Mouse (Mus musculus) hindbrain, embryonic 12.5 days (tissue): ENCODE measurements around the gene Kcne3. TPM values are rescaled to one million over a fixed set of nuclear protein-coding genes. Genes with fewer than 3 reads are reported as not detected.

Experiments used
- ATAC-seq: fragments of 200-750 bp; cut with Nextera tagmentation; 2 replicates; pipeline ENCODE4 v1.8.0; 2017; ENCODE audit warnings: moderate TSS enrichment; ENCODE audit not compliant: low FRiP score
- H3K27ac ChIP-seq: fragments of 300-500 bp; sonication (generic); 2 replicates; pipeline ENCODE4 v1.5.1; 2016; ENCODE audit warnings: mild to moderate bottlenecking
- H3K27me3 ChIP-seq: fragments of 300-500 bp; sonication (generic); 2 replicates; pipeline ENCODE4 v1.6.1; 2016; ENCODE audit warnings: mild to moderate bottlenecking
- H3K36me3 ChIP-seq: fragments of 300-500 bp; sonication (generic); 2 replicates; pipeline ENCODE4 v1.6.1; 2016; ENCODE audit warnings: mild to moderate bottlenecking
- H3K4me1 ChIP-seq: fragments of 300-500 bp; sonication (generic); 2 replicates; pipeline ENCODE4 v1.6.1; 2016
- H3K4me2 ChIP-seq: fragments of 300-500 bp; sonication (generic); replicated peaks from 2 replicates; pipeline ENCODE4 v1.6.1; 2016; ENCODE audit warnings: mild to moderate bottlenecking
- H3K4me3 ChIP-seq: fragments of 300-500 bp; sonication (generic); 2 replicates; pipeline ENCODE4 v1.5.1; 2016; ENCODE audit warnings: mild to moderate bottlenecking
- H3K9ac ChIP-seq: fragments of 300-500 bp; sonication (generic); 2 replicates; pipeline ENCODE4 v1.6.1; 2016; ENCODE audit warnings: mild to moderate bottlenecking, moderate library complexity
- H3K9me3 ChIP-seq: fragments of 300-500 bp; sonication (generic); replicated peaks from 2 replicates; pipeline ENCODE4 v1.6.1; 2016; ENCODE audit warnings: mild to moderate bottlenecking
- whole genome bisulfite sequencing: fragments of 180-500 bp; shearing (Covaris S2); methylation state at CpG from one replicate; pipeline ENCODE4 v1.1.7; 2016; 5-methylcytosine and 5-hydroxymethylcytosine counted together
- polyA plus RNA-seq: library from polyadenylated mRNA; unstranded; fragments of >200 nt; fragmentation: Nextera tagmentation; extraction: Ambion mirVana; gene quantifications from 2 replicates; pipeline ENCODE4 v1.2.1, GENCODE M21; 2016

The Kcne3 gene
- polyA plus RNA-seq, result 3.2 and 4.7 TPM in 2 replicates

GRCm38 (mm10) chr7:100176269-100176668, at the start of gene Kcne3:
Gene Kcne3, plus strand, starts transcription at chr7:100176502.
- ATAC-seq, result no peak
- Histone ChIP-seq H3K9ac (no peak within 1 kb of the TSS), H3K4me2 (no peak within 1 kb of the TSS), H3K4me1 (peaks cover 12% of the 10 kb centered on the region), H3K27ac (no peak within 1 kb of the TSS), H3K36me3 (no peaks in the 10 kb centered on the region), H3K27me3 (peaks cover 57% of the 10 kb centered on the region), H3K4me3 (no peak within 1 kb of the TSS), H3K9me3 (no peaks in the 10 kb centered on the region)
- 79% methylated on average over 3 of the region's 3 CpGs for WGBS

- no peak overlapping the region for H3K27ac ChIP-seq
- no peak for ATAC-seq
- H3K4me2 ChIP-seq, result no peak overlapping the region
- no peaks in the 10 kb centered on the region for H3K36me3 ChIP-seq
- 0 out of 2 replicates have a peak, but pooled peaks cover 4% of the 10 kb centered on the region for H3K4me1 ChIP-seq
- no peak overlapping the region for H3K4me3 ChIP-seq
- H3K27me3 ChIP-seq, result no peaks in the 10 kb centered on the region
- H3K9ac ChIP-seq, result no peak overlapping the region
- no peaks in the 10 kb centered on the region for H3K9me3 ChIP-seq
- 74% methylated on average over 7 of the region's 7 CpGs for WGBS
Measured at GRCm38 (mm10) chr7:100126514-100126913, 49.8 kb upstream of the Kcne3 start.

GRCm38 (mm10) chr7:100128262-100129041, 47.9 kb upstream of the Kcne3 start:
- Histone ChIP-seq H3K4me3 (no peak overlapping the region), H3K4me1 (no peaks in the 10 kb centered on the region), H3K4me2 (no peak overlapping the region), H3K27me3 (no peaks in the 10 kb centered on the region), H3K9ac (no peak overlapping the region), H3K36me3 (no peaks in the 10 kb centered on the region), H3K27ac (no peak overlapping the region), H3K9me3 (no peaks in the 10 kb centered on the region)
- no peak for ATAC-seq
- 86% methylated on average over 7 of the region's 7 CpGs for WGBS

- no peak for ATAC-seq
- H3K27ac ChIP-seq, result no peak overlapping the region
- H3K9ac ChIP-seq, result no peak overlapping the region
- WGBS, result 71% methylated on average over 6 of the region's 6 CpGs
- H3K9me3 ChIP-seq, result no peaks in the 10 kb centered on the region
- no peak overlapping the region for H3K4me2 ChIP-seq
- no peaks in the 10 kb centered on the region for H3K4me1 ChIP-seq
- H3K27me3 ChIP-seq, result no peaks in the 10 kb centered on the region
- no peak overlapping the region for H3K4me3 ChIP-seq
- H3K36me3 ChIP-seq, result no peaks in the 10 kb centered on the region
Measured at GRCm38 (mm10) chr7:100130592-100130991, 45.7 kb upstream of the Kcne3 start.

GRCm38 (mm10) chr7:100132379-100132778, 43.9 kb upstream of the Kcne3 start:
- Histone ChIP-seq H3K9ac (no peak overlapping the region), H3K4me2 (no peak overlapping the region), H3K36me3 (no peaks in the 10 kb centered on the region), H3K4me3 (no peak overlapping the region), H3K9me3 (no peaks in the 10 kb centered on the region), H3K4me1 (no peaks in the 10 kb centered on the region), H3K27ac (no peak overlapping the region), H3K27me3 (no peaks in the 10 kb centered on the region)
- 64% methylated on average over 1 of the region's 1 CpGs for WGBS
- no peak for ATAC-seq

- ATAC-seq, result no peak
- WGBS, result 87% methylated on average over 9 of the region's 9 CpGs
- Histone ChIP-seq H3K9ac (no peak overlapping the region), H3K27ac (no peak overlapping the region), H3K4me2 (no peak overlapping the region), H3K4me3 (no peak overlapping the region), H3K27me3 (no peaks in the 10 kb centered on the region), H3K36me3 (no peaks in the 10 kb centered on the region), H3K9me3 (no peaks in the 10 kb centered on the region), H3K4me1 (no peaks in the 10 kb centered on the region)
Measured at GRCm38 (mm10) chr7:100137038-100137437, 39.3 kb upstream of the Kcne3 start.

GRCm38 (mm10) chr7:100138075-100138474, 38.2 kb upstream of the Kcne3 start:
- Histone ChIP-seq H3K36me3 (no peaks in the 10 kb centered on the region), H3K9ac (no peak overlapping the region), H3K4me1 (no peaks in the 10 kb centered on the region), H3K4me2 (no peak overlapping the region), H3K4me3 (no peak overlapping the region), H3K27ac (no peak overlapping the region), H3K27me3 (no peaks in the 10 kb centered on the region), H3K9me3 (no peaks in the 10 kb centered on the region)
- 95% methylated on average over 4 of the region's 4 CpGs for WGBS
- ATAC-seq, result no peak

GRCm38 (mm10) chr7:100140591-100140990, 35.7 kb upstream of the Kcne3 start:
- Histone ChIP-seq H3K36me3 (no peaks in the 10 kb centered on the region), H3K9ac (no peak overlapping the region), H3K4me2 (no peak overlapping the region), H3K27me3 (0 out of 2 replicates have a peak, but pooled peaks cover 4% of the 10 kb centered on the region), H3K9me3 (no peaks in the 10 kb centered on the region), H3K4me1 (no peaks in the 10 kb centered on the region), H3K27ac (no peak overlapping the region), H3K4me3 (no peak overlapping the region)
- WGBS, result 64% methylated on average over 1 of the region's 1 CpGs
- ATAC-seq, result no peak

GRCm38 (mm10) chr7:100148586-100148985, 27.7 kb upstream of the Kcne3 start:
- no peak for ATAC-seq
- 0 out of 2 replicates have a peak, but pooled peaks cover 4% of the 10 kb centered on the region for H3K27me3 ChIP-seq
- H3K27ac ChIP-seq, result no peak overlapping the region
- H3K36me3 ChIP-seq, result no peaks in the 10 kb centered on the region
- H3K4me3 ChIP-seq, result no peak overlapping the region
- H3K4me1 ChIP-seq, result no peaks in the 10 kb centered on the region
- H3K4me2 ChIP-seq, result no peak overlapping the region
- H3K9me3 ChIP-seq, result no peaks in the 10 kb centered on the region
- no peak overlapping the region for H3K9ac ChIP-seq
- 94% methylated on average over 4 of the region's 4 CpGs for WGBS

GRCm38 (mm10) chr7:100150086-100150485, 26.2 kb upstream of the Kcne3 start:
- Histone ChIP-seq H3K27ac (no peak overlapping the region), H3K9me3 (no peaks in the 10 kb centered on the region), H3K4me1 (no peaks in the 10 kb centered on the region), H3K4me3 (no peak overlapping the region), H3K27me3 (no peaks in the 10 kb centered on the region), H3K36me3 (no peaks in the 10 kb centered on the region), H3K4me2 (no peak overlapping the region), H3K9ac (no peak overlapping the region)
- no peak for ATAC-seq
- WGBS, result 50% methylated on average over 10 of the region's 10 CpGs

GRCm38 (mm10) chr7:100150626-100151025, 25.7 kb upstream of the Kcne3 start:
- no peak overlapping the region for H3K4me3 ChIP-seq
- H3K27ac ChIP-seq, result no peak overlapping the region
- no peaks in the 10 kb centered on the region for H3K9me3 ChIP-seq
- no peaks in the 10 kb centered on the region for H3K27me3 ChIP-seq
- no peak for ATAC-seq
- no peaks in the 10 kb centered on the region for H3K36me3 ChIP-seq
- no peaks in the 10 kb centered on the region for H3K4me1 ChIP-seq
- H3K9ac ChIP-seq, result no peak overlapping the region
- H3K4me2 ChIP-seq, result no peak overlapping the region
- 81% methylated on average over 11 of the region's 11 CpGs for WGBS

GRCm38 (mm10) chr7:100157669-100158068, 18.6 kb upstream of the Kcne3 start:
- Histone ChIP-seq H3K4me2 (no peak overlapping the region), H3K4me3 (no peak overlapping the region), H3K9me3 (no peaks in the 10 kb centered on the region), H3K4me1 (peaks cover 6% of the 10 kb centered on the region), H3K36me3 (no peaks in the 10 kb centered on the region), H3K27me3 (peaks cover 10% of the 10 kb centered on the region; the same call in 1 of the 2 replicates), H3K9ac (no peak overlapping the region), H3K27ac (no peak overlapping the region)
- 77% methylated on average over 4 of the region's 4 CpGs for WGBS
- no peak for ATAC-seq
